Mouse (Mus musculus) thymus, postnatal 0 days (tissue): ENCODE results near the gene Tspan14. TPM values are rescaled to one million over a fixed set of nuclear protein-coding genes. Genes with fewer than 3 reads are reported as not detected.

ENCODE experiments used
- DNase-seq: peaks from one replicate; pipeline ENCODE4 v3.0.0-alpha.2; 2015; ENCODE audit warnings: low spot score
- polyA plus RNA-seq: library from polyadenylated mRNA; unstranded; fragments of >200 nt; fragmentation: Nextera tagmentation; extraction: Ambion mirVana; gene quantifications from 2 replicates; pipeline ENCODE4 v1.2.1, GENCODE M21; 2015

Tspan14 gene
- polyA plus RNA-seq, 1 experiment from 2014 or later: 58.5 TPM

- DNase-seq: peak; percentile 83
These were observed 8.6 kb upstream of the Tspan14 start for GRCm38 (mm10) chr14:40975127-40975721.

- DNase-seq: no peak
These were observed 1.4 kb upstream of the Tspan14 start for GRCm38 (mm10) chr14:40968051-40968450.

GRCm38 (mm10) chr14:40967598-40967900 is 942 bp upstream of the Tspan14 start:
- DNase-seq: no peak

GRCm38 (mm10) chr14:40966862-40967597 is 423 bp upstream of the Tspan14 start:
- peak; percentile 94 for DNase-seq

- peak; percentile 46 for DNase-seq
These were observed 875 bp downstream of the Tspan14 start for GRCm38 (mm10) chr14:40965507-40966356.

GRCm38 (mm10) chr14:40964881-40965280 is 1.7 kb downstream of the Tspan14 start:
- no peak for DNase-seq

- DNase-seq: no peak
These were observed 2.4 kb downstream of the Tspan14 start for GRCm38 (mm10) chr14:40964214-40964610.

- DNase-seq: no peak
These were observed 3.0 kb downstream of the Tspan14 start for GRCm38 (mm10) chr14:40963501-40964213.

GRCm38 (mm10) chr14:40962365-40963290 is 4.0 kb downstream of the Tspan14 start:
- DNase-seq: no peak

- no peak for DNase-seq
These were observed 6.4 kb downstream of the Tspan14 start for GRCm38 (mm10) chr14:40960237-40960636.

GRCm38 (mm10) chr14:40959586-40959985 is 7.0 kb downstream of the Tspan14 start:
- no peak for DNase-seq

- peak; percentile 58 for DNase-seq
These were observed 7.6 kb downstream of the Tspan14 start for GRCm38 (mm10) chr14:40958986-40959381.

GRCm38 (mm10) chr14:40958083-40958985 is 8.3 kb downstream of the Tspan14 start:
- no peak for DNase-seq

- DNase-seq: peak; percentile 53
These were observed 9.0 kb downstream of the Tspan14 start for GRCm38 (mm10) chr14:40957607-40958006.

GRCm38 (mm10) chr14:40956252-40957146 is 10.1 kb downstream of the Tspan14 start:
- DNase-seq: no peak

- DNase-seq: peak; percentile 68
These were observed 10.9 kb downstream of the Tspan14 start for GRCm38 (mm10) chr14:40955596-40956251.

- DNase-seq: no peak
These were observed 11.5 kb downstream of the Tspan14 start for GRCm38 (mm10) chr14:40955146-40955545.

GRCm38 (mm10) chr14:40953381-40953780 is 13.2 kb downstream of the Tspan14 start:
- DNase-seq: no peak
